Mouse (Mus musculus): ENCODE results near the gene Pgm1. TPM values are rescaled to one million over a fixed set of nuclear protein-coding genes. Genes with fewer than 3 reads are reported as not detected.

The Pgm1 gene
- 10 to 100 TPM; 40.5 to 44.9 TPM for total RNA-seq (2021)
- long read RNA-seq, experiment 1, transcript Pgm1-201 (11 exons, 2,371 nt) = major isoform, 70 of 78 reads
- long read RNA-seq, experiment 1, partial matches to known transcripts = 5 of 78 reads
- long read RNA-seq, experiment 1, other reads (novel, unspliced or antisense) = 3 of 78 reads
- long read RNA-seq, experiment 2, transcript Pgm1-201 (11 exons, 2,371 nt) = major isoform, 63 of 77 reads
- long read RNA-seq, experiment 2, partial matches to known transcripts = 3 of 77 reads
- long read RNA-seq, experiment 2, other reads (novel, unspliced or antisense) = 11 of 77 reads

GRCm38 (mm10) chr4:99929149-99929612 is at the start of gene Pgm1:
Pgm1 (plus strand) TSS chr4:99929414.
- intact Hi-C loops (cut with DNase I) = no loop called here

GRCm38 (mm10) chr4:99881882-99882281 is 47.3 kb upstream of the Pgm1 start:
- DNase-seq (ENCODE audit: low spot score in 2 of 2) = peak; percentile 34 to 56
- intact Hi-C loops (cut with DNase I) = no loop called here

More at GRCm38 (mm10) chr4:99929149-99929612, at the start of gene Pgm1:
- DNase-seq (ENCODE audit: low spot score in 2 of 2) = peak in 1 of 2 experiments; percentile 41

DNA sequence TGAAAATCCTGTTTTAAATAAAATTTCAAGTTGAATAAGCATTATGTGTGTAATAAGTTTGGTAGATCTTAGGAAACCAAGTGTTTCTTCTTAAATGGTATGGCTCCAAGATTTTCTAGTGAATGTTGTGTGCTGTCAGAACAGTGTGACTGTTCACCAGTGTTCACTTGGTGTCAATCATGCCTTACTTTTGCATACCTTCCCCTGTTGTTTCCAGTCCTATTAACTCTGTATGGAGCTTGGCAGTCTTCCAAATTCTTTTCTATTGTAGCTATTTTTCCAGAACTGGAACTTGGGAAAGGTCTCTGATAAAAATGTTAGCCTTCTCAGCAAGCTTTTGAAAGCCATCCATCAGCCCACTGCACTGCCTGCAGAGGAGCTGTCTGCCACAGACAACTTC is 46.8 kb upstream of the Pgm1 start:
- intact Hi-C loops (cut with DNase I) = no loop called here
- no peak for DNase-seq (ENCODE audit: low spot score in 2 of 2)

- DNase-seq (ENCODE audit: low spot score in 2 of 2) = no peak
- intact Hi-C loops (cut with DNase I) = no loop called here
Observed at GRCm38 (mm10) chr4:99913894-99914451, 15.2 kb upstream of the Pgm1 start.

DNA sequence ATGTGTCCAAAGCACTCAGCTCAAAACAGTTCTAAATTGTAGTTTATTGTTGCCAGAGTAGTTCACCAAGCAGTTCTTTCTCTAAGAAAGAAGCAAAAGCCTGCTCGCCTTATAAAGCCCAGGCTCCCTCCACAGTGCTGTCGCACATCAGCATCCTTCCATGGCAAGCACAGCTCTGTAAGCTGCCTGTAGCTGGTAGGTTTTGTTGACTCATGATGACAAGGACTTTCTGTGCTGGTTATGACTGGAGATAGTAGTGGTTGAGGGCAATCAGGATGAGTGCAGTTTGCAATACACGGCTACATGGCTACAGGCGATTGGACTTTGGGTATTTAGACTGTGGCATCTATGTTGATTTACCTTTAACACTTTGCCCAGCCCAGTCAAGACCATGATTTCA is 2.8 kb upstream of the Pgm1 start:
- DNase-seq (ENCODE audit: low spot score in 2 of 2) = no peak
- intact Hi-C loops (cut with DNase I) = no loop called here

DNA sequence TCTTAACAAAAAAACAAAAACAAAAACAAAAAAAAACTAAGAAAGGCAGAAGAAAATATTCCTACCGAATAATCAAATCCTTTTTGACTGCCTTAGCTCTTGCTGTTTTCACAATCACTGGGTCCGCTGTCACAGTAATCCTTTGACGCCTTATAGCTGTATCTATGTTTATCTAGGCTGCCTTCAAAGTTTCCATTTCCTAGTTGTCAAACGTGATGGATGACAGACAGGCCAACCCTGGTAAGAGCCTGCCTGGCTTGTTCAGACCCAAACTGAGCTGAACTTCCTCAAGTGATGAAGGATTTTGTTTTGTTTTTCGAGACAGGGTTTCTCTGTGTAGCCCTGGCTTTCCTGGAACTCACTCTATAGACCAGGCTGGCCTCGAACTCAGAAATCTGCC is 693 bp upstream of the Pgm1 start:
- intact Hi-C loops (cut with DNase I) = no loop called here
- no peak for DNase-seq (ENCODE audit: low spot score in 2 of 2)

DNA sequence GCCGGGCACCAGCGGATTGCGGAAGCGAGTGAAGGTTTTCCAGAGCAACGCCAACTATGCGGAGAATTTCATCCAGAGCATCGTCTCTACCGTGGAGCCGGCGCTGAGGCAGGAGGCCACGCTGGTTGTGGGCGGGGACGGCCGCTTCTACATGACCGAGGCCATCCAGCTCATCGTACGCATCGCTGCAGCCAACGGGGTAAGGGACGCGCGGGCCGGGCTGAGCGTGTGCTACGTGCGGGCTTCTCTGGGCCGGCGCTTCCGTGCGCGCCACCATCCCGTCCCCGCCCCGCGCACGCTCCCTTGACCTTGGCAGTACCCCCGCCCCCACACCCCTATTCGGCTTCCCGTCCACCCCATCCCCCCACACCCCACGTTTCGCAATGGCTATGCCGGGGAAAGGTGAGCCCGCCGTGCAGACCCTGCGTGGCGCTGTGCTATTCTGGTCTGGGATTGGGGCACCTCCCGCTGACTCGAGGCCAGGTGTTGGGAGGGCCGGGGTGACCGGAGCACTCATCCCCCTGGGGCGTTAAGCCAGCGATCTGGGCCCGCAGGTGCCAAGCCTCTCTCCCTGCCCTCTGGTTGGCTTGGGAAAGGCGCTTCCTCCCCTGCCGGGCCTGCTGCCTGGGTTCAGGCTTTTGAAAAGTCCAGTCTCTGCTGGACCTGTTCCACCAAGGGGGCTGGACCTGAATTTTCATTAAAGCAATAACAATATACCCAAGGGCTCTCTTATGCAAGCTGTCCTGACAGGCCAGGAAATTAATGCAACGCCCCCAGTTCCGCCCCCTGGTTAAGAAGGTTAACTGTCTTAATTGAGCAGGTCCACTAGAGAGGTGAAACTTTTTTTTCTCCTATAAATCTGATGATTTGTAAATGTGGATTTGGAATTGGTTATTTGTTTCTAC is 651 bp downstream of the Pgm1 start, which contains the start of gene Itgb3bp:
Gene Itgb3bp (minus strand): TSS at position 201 of the 905 bp plus-strand sequence.
- peak; percentile 55 to 70 for DNase-seq (ENCODE audit: low spot score in 2 of 2)
- intact Hi-C loops (cut with DNase I) = no loop called here

DNA sequence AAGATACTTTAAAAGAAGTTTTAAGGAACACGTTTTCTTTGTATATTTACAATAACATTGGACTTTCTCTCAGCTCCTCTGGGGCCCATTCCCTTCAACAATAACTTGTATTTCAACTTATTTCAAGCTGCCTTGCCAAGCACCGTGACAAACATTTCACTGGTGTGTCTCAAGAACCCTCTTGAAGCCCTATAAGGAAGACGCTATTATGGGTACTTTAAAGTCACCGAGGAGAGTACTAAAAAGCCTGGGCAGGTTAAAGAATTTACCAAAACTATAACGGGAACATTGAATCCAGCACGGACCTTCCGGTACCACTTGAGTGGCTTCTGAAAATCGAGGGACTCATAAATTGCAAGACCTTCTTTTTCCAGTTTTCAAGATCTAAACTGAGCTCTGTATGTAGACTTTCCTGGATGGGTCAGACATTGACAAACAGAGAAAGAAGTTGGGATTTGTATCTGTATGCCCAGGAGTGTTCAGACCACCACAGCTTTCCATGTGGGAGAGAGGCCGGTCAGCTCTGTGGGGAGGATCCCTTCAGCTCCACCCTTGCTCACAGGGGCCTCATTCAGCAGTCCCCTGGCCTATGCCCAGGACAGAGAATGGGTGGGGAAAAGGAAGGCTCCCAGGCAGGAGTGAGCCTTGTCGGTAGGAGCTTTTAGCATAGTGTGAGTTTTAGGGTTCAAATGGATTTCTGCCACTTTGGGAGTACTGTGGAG is 1.5 kb downstream of the Pgm1 start:
- no peak for DNase-seq (ENCODE audit: low spot score in 2 of 2)
- intact Hi-C loops (cut with DNase I) = no loop called here

GRCm38 (mm10) chr4:99931240-99931580 is 2.0 kb downstream of the Pgm1 start:
- no peak for DNase-seq (ENCODE audit: low spot score in 2 of 2)
- intact Hi-C loops (cut with DNase I) = no loop called here

DNA sequence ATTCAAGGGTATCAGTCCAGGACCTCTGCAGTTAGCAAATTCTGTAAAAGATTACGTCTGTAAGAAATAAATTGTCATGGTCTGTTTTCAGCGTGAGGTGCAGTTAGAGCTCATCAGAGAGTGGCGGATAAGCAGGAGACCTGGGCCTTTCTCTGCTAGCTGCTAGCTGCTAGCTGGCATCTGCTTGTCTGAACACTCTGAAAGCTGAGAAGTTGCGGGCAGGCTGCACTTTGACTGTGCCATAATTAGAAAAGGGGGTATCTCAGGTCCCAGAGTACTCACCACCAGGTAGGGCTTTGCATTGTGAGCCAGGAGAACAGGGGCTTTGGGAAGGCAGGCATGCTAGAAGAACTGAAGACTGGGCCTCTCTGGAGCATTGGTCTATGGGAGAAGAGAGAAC is 2.6 kb downstream of the Pgm1 start:
- intact Hi-C loops (cut with DNase I) = no loop called here
- no peak for DNase-seq (ENCODE audit: low spot score in 2 of 2)

DNA sequence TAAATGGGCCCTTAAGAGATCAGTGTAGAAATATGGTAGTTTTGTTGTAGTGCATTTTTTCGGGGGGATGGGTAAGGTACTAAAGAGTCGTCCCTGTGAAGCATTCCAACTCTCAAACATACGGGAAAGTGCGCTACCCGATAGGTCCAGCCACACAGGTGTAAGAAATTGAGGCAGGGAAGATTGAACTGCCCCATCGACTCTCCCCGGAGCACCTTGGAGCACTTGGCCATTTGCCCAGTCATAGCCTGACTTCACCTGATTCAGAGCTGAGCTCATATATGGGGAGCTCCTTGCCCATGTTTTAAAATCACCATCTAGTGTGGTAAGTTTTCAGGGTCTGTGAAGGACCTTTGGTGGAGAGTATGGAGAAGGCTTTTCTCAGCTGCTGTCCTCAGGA is 5.6 kb downstream of the Pgm1 start:
- intact Hi-C loops (cut with DNase I) = no loop called here

GRCm38 (mm10) chr4:99936278-99936677 is 7.1 kb downstream of the Pgm1 start:
- intact Hi-C loops (cut with DNase I) = no loop called here

More for the DNA sequence above, 5.6 kb downstream of the Pgm1 start:
- no peak for DNase-seq (ENCODE audit: low spot score in 2 of 2)

GRCm38 (mm10) chr4:99939711-99940505 is 10.7 kb downstream of the Pgm1 start:
- no peak for DNase-seq (ENCODE audit: low spot score in 2 of 2)
- intact Hi-C loops (cut with DNase I) = no loop called here

More at GRCm38 (mm10) chr4:99936278-99936677, 7.1 kb downstream of the Pgm1 start:
- DNase-seq (ENCODE audit: low spot score in 2 of 2) = no peak

DNA sequence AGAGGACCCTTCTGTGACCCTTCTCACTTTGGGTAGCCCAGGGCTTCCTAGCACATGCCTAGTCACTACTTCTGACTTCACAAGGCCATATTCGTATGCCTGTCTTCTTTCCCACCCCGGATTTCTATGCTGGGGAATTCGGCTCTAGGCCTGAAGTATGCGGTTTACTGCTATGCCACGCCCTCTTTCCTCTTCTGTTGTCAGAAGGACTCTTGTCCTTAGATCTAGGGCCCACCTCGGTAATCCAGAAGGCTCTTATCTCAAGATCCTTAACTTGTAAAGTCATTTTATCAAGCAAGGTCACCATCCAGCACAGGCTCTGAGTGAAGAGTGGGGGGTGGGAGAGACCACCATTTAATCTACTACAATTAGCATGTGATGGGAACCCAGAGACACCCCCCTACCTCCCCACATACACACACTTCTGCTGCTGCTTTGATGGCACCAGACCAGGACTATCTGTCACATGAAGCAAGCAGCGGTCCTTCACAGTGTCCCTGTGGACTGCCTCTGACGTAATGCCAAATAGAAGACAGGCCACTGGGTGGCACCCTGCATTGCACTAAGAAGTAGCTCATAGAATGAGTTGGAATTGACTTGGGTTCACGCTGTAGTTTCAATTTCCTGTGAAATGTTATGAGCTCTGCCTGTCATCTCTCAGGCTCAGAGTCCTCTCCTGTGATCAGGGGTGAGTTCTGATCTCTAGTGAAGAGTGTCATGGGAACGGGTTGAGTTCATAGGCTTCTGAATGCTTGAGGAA is 12.6 kb downstream of the Pgm1 start:
- intact Hi-C loops (cut with DNase I) = no loop called here
- DNase-seq (ENCODE audit: low spot score in 2 of 2) = no peak

GRCm38 (mm10) chr4:99944606-99945005 is 15.4 kb downstream of the Pgm1 start:
- intact Hi-C loops (cut with DNase I) = loop anchor here (5.0 kb wide), 2 partner anchors 463 to 593 kb away; no protein-coding TSS in a partner anchor
- DNase-seq (ENCODE audit: low spot score in 2 of 2) = no peak

DNA sequence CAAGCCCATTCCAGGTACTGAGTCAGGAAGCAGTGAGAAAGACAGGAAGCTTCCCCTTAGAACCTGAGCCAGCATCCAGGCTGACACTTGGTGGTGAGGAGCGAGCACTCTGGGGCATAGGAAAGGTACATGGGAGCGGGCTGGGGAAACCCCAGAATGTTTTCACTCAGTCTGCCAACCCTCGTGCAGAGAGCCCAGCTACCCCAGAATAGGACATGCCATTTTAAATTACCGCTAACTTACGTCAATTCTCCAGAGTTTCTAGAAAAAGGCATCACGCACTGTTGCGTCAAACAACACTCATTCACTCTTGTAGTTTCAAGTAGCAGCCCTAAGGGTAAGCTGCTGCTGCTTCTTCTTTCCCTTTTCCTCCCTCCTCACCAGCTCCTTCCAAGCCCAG is 15.8 kb downstream of the Pgm1 start:
- intact Hi-C loops (cut with DNase I) = loop anchor here (5.0 kb wide), 2 partner anchors 462 to 592 kb away; no protein-coding TSS in a partner anchor
- no peak for DNase-seq (ENCODE audit: low spot score in 2 of 2)

DNA sequence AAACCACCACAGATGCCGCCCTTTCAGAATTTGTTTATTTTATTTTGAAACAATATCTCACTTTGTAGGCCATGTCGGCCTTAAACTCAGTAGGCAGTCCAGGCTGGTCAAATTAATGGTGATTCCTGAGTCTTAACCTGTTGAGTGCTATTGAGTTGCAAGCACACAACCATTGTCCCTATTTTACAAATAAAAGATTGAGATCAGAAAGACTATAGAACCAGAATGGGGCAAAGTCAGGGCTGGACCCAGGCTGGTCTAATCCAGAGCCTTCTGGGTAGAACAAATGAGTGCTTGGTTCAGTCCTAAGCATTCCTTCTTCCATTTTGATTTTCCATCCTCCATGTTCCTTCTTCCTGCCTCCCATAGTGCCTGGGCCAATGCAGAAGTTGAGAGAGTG is 17.3 kb downstream of the Pgm1 start:
- DNase-seq (ENCODE audit: low spot score in 2 of 2) = no peak
- intact Hi-C loops (cut with DNase I) = loop anchor here (2.0 to 5.0 kb wide), 3 partner anchors 82 to 591 kb away; no protein-coding TSS in a partner anchor

DNA sequence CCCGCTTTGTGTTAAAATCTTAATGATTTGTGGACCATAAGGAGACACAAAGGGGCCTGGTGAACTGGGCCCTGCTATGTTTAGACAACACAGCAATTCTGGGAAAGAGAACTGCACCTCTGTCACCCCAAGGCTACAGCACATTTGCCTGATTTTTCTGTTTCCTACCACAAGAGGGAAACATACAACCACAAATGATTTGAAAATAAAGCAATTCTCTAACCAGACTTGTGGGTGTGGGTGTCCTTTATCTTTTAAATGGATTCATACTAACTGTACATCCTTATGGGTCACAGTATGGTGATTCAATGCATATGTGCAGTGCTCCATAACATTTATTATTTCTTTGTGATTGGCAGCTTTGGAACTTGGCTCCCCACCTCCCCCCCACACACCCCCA is 18.0 kb downstream of the Pgm1 start:
- DNase-seq (ENCODE audit: low spot score in 2 of 2) = peak in 1 of 2 experiments; percentile 59
- intact Hi-C loops (cut with DNase I) = loop anchor here (2.0 to 5.0 kb wide), 3 partner anchors 82 to 590 kb away; no protein-coding TSS in a partner anchor

Data from left cerebral cortex, postnatal 14 days (tissue).